Mouse (Mus musculus) kidney, postnatal 0 days (tissue): ENCODE data around the gene Fam117a. TPM values are rescaled to one million over a fixed set of nuclear protein-coding genes. Genes with fewer than 3 reads are reported as not detected.

Experiments
- ATAC-seq: fragments of 200-750 bp; cut with Nextera tagmentation; replicated peaks from 2 replicates; pipeline ENCODE4 v1.8.0; 2017; ENCODE audit warnings: low read depth, moderate number of reproducible peaks, moderate TSS enrichment, moderate library complexity; ENCODE audit not compliant: low FRiP score
- DNase-seq: peaks from one replicate; pipeline ENCODE4 v3.0.0-alpha.2; 2016; ENCODE audit warnings: low spot score
- H3K27ac ChIP-seq: fragments of 300-500 bp; sonication (generic); 2 replicates; pipeline ENCODE4 v1.5.1; 2014; ENCODE audit warnings: mild to moderate bottlenecking
- H3K27me3 ChIP-seq: fragments of 300-500 bp; sonication (generic); 2 replicates; pipeline ENCODE4 v1.6.1; 2014; ENCODE audit warnings: low read length, mixed read lengths; ENCODE audit not compliant: insufficient read depth
- H3K36me3 ChIP-seq: fragments of 300-500 bp; sonication (generic); 2 replicates; pipeline ENCODE4 v1.6.1; 2014; ENCODE audit warnings: low read length, mixed read lengths; ENCODE audit not compliant: insufficient read depth
- H3K4me1 ChIP-seq: fragments of 300-500 bp; sonication (generic); replicated peaks from 2 replicates; pipeline ENCODE4 v1.6.1; 2014; ENCODE audit warnings: antibody characterized with exemption, low read length, mixed read lengths; ENCODE audit not compliant: insufficient read depth
- H3K4me2 ChIP-seq: fragments of 300-500 bp; sonication (generic); 2 replicates; pipeline ENCODE4 v1.6.1; 2014; ENCODE audit warnings: mild to moderate bottlenecking, low read length, moderate library complexity, mixed read lengths
- H3K4me3 ChIP-seq: fragments of 300-500 bp; sonication (generic); replicated peaks from 2 replicates; pipeline ENCODE4 v1.5.1; 2014; ENCODE audit warnings: low read depth, low read length
- H3K9ac ChIP-seq: fragments of 300-500 bp; sonication (generic); 2 replicates; pipeline ENCODE4 v1.6.1; 2014; ENCODE audit warnings: low read depth, low read length
- H3K9me3 ChIP-seq: fragments of 300-500 bp; sonication (generic); replicated peaks from 2 replicates; pipeline ENCODE4 v1.6.1; 2016; ENCODE audit warnings: low read length, inconsistent platforms, mixed read lengths
- CTCF ChIP-seq: IDR thresholded peaks from 2 replicates; pipeline ENCODE4 v1.5.1; 2016; ENCODE audit warnings: antibody characterized with exemption, low read depth, mild to moderate bottlenecking, moderate library complexity
- WGBS: fragments of 180-500 bp; shearing (Covaris S2); extraction: QIAGEN DNeasy Blood & Tissue Kit; methylation state at CpG from one replicate; pipeline ENCODE4 v1.1.7; 2014; 5-methylcytosine and 5-hydroxymethylcytosine counted together
- polyA plus RNA-seq: library from polyadenylated mRNA; unstranded; fragments of >200 nt; fragmentation: Nextera tagmentation; extraction: Ambion mirVana; gene quantifications from 2 replicates; pipeline ENCODE4 v1.2.1, GENCODE M21; 2015

Gene Fam117a
- polyA plus RNA-seq, 1 experiment from 2014 or later, result 10.0 TPM

DNA sequence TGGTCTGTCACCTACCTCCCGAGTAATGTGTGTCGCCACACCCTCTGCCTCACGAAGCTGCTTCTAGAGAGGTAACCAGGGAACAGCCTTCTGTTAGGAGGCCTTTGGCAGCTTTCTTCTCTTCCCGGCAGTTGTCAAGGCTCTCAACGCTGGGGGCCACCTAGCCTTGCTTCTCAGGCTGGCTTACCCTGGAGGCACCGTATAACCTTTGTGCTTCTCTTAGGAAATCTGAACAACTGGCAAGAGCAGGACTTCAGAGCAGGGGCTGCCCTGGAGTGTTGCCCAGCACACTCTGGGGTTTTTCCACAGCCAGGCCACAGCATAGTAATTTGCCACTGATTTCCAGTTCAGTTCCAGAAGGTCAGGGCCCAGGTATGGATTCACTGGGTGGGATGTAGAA is 13.5 kb downstream of the Fam117a start:
- Histone ChIP-seq H3K4me1 (0 out of 2 replicates have a peak, but pooled peaks cover 3% of the 10 kb centered on the region), H3K36me3 (0 out of 2 replicates have a peak, but pooled peaks cover 4% of the 10 kb centered on the region), H3K9me3 (no peaks in the 10 kb centered on the region), H3K27ac (0 out of 2 replicates have a peak overlapping the region, but pooled peaks have one; percentile 13), H3K27me3 (no peaks in the 10 kb centered on the region), H3K9ac (no peak overlapping the region), H3K4me3 (no peak overlapping the region), H3K4me2 (no peak overlapping the region)
- 59% methylated on average over 6 of the region's 6 CpGs for WGBS
- no peak for TF ChIP-seq CTCF
- no peak for DNase-seq
- no peak for ATAC-seq

DNA sequence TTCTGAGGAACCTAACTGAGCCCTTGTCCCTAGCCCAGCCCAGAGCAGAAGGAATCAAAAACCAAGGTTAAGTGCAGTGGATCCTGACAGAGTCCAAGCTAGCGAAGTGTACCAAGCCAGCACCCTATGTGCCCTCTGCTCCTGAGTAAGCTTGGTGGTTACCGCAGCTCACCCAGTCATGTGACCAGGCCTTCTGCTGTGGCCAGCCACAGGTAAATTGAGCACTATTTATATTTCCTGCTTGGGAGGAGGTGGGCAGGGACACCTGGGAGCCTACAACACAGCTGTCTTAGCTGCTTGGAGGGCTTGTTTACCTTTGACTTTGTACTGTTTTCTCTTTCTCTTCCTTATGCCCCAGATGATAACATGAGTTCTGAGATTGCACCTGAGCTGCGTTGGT is 14.1 kb downstream of the Fam117a start:
- WGBS, result 79% methylated on average over 3 of the region's 3 CpGs
- no peak for TF ChIP-seq CTCF
- Histone ChIP-seq H3K4me3 (no peak overlapping the region), H3K27ac (0 out of 2 replicates have a peak overlapping the region, but pooled peaks have one; percentile 4), H3K4me1 (0 out of 2 replicates have a peak, but pooled peaks cover 3% of the 10 kb centered on the region), H3K4me2 (no peak overlapping the region), H3K9ac (no peak overlapping the region), H3K27me3 (no peaks in the 10 kb centered on the region), H3K36me3 (0 out of 2 replicates have a peak, but pooled peaks cover 4% of the 10 kb centered on the region), H3K9me3 (no peaks in the 10 kb centered on the region)
- ATAC-seq, result peak; percentile 49; the same call in 1 of the 2 replicates
- DNase-seq, result no peak

GRCm38 (mm10) chr11:95352686-95353085 is 15.9 kb downstream of the Fam117a start:
- TF ChIP-seq CTCF, result 0 out of 2 replicates have a peak, but pooled peaks have one; percentile 14
- DNase-seq (no peak), ATAC-seq (no peak)
- H3K9ac ChIP-seq, result no peak overlapping the region
- WGBS, result 90% methylated on average over 2 of the region's 2 CpGs
- H3K27ac ChIP-seq, result no peak overlapping the region
- H3K4me2 ChIP-seq, result no peak overlapping the region
- no peaks in the 10 kb centered on the region for H3K9me3 ChIP-seq
- H3K27me3 ChIP-seq, result no peaks in the 10 kb centered on the region
- H3K4me1 ChIP-seq, result 0 out of 2 replicates have a peak, but pooled peaks cover 3% of the 10 kb centered on the region
- no peak overlapping the region for H3K4me3 ChIP-seq
- H3K36me3 ChIP-seq, result no peaks in the 10 kb centered on the region

- TF ChIP-seq CTCF, result no peak
- no peaks in the 10 kb centered on the region for H3K27me3 ChIP-seq
- H3K27ac ChIP-seq, result no peak overlapping the region
- no peak overlapping the region for H3K4me3 ChIP-seq
- no peak overlapping the region for H3K9ac ChIP-seq
- no peak for DNase-seq
- no peaks in the 10 kb centered on the region for H3K36me3 ChIP-seq
- no peak overlapping the region for H3K4me2 ChIP-seq
- H3K9me3 ChIP-seq, result no peaks in the 10 kb centered on the region
- 91% methylated on average over 9 of the region's 9 CpGs for WGBS
- ATAC-seq, result no peak
- H3K4me1 ChIP-seq, result 0 out of 2 replicates have a peak, but pooled peaks cover 3% of the 10 kb centered on the region
These were observed 16.4 kb downstream of the Fam117a start for GRCm38 (mm10) chr11:95353226-95353625.

DNA sequence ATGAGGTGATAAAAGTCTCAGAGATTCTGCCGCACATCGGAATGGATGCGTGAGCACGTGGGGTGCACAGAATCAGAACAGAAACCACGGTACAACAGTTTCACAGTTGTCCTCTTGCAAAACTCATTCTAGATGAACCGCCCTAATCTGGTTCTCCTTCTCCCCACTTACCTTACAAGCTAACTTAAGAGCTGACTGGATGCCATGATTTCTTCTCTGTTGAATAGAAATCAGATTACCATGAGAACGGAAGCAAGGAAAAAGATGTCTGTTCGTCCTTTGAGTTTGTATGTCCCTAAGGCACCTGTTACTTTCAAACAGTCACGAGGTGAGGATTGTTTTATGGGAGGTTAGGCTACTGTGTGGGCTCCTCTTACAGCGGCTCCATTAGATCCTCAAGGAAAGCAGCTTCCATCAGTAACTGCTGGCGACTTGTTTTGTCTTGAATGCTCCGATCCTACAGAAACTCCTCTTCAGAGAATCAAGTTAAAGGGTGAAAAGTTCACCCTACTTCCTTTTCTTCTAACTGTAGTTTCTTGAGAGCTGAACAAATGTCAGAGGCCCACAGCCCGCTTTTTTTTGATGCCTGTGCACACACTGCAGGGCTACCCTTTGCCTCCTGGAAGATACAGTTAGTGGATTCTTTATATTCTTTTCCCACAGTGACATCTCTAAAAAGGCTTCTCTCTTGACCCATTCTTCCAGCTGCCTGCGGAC is 17.6 kb downstream of the Fam117a start:
- TF ChIP-seq CTCF, result no peak
- Histone ChIP-seq H3K36me3 (no peaks in the 10 kb centered on the region), H3K27ac (no peak overlapping the region), H3K27me3 (no peaks in the 10 kb centered on the region), H3K4me3 (no peak overlapping the region), H3K9ac (no peak overlapping the region), H3K4me1 (0 out of 2 replicates have a peak, but pooled peaks cover 3% of the 10 kb centered on the region), H3K4me2 (no peak overlapping the region), H3K9me3 (no peaks in the 10 kb centered on the region)
- DNase-seq, result peak; percentile 27
- 55% methylated on average over 14 of the region's 14 CpGs for WGBS
- no peak for ATAC-seq

DNA sequence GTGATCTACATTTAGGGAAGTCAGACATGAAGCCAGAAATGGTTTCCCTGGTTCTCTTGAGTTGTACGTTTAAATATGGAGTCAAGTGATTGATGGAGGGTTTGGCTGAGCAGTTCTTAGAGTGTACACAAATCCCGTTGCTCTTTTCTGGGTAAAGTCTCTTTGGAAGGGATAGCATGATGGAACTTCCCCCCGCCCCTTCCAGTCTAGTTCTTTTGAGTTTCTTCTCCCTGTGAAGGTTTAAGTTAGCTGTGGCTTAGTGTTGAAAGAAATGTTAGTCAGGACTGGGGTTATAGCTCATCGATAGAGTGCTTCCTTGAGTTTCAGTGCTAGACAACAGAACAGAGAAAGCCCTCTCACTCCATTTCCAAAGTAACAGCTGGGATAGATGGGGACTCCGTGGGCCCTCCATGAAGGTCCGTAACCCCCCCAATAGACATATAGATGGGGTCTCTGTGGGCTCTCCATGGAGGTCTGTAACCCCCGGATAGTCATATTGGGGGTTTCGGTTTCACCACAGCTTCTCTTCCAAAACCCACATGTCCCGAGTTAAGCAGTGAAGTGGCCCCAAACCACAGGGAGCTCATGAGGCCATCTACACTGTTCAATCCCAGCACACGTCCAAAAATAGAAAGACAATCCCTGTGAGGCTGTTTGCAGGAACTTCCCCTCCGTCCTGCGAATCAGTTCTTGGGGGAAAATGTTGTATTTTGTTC is 18.3 kb downstream of the Fam117a start:
- no peaks in the 10 kb centered on the region for H3K27me3 ChIP-seq
- ATAC-seq (no peak), DNase-seq (no peak)
- no peak overlapping the region for H3K9ac ChIP-seq
- no peak for TF ChIP-seq CTCF
- H3K4me2 ChIP-seq, result no peak overlapping the region
- 80% methylated on average over 12 of the region's 12 CpGs for WGBS
- no peaks in the 10 kb centered on the region for H3K9me3 ChIP-seq
- H3K4me1 ChIP-seq, result 0 out of 2 replicates have a peak, but pooled peaks cover under 1% of the 10 kb centered on the region
- no peak overlapping the region for H3K4me3 ChIP-seq
- H3K27ac ChIP-seq, result no peak overlapping the region
- no peaks in the 10 kb centered on the region for H3K36me3 ChIP-seq
